Mouse (Mus musculus): ENCODE results near the gene Fam117a. TPM values are rescaled to one million over a fixed set of nuclear protein-coding genes. Genes with fewer than 3 reads are reported as not detected.

The Fam117a gene
- total and polyA plus RNA-seq, 3 experiments: 30.9 to 159 (median 105) TPM

- TF ChIP-seq POLR2AphosphoS5 (IDR thresholded peaks at IDR 0.05; ENCODE audit: insufficient replicate concordance, low read depth, low read length) (no peak), TAL1 (conservative IDR thresholded peaks at IDR 0.05; ENCODE audit: low read depth, low read length) (no peak), CTCF (IDR thresholded peaks at IDR 0.05; ENCODE audit: low read depth, low read length) (no peak), GATA2 (IDR thresholded peaks at IDR 0.05; ENCODE audit: borderline replicate concordance, low read depth, low read length) (no peak), GATA1 (IDR thresholded peaks at IDR 0.05; ENCODE audit: borderline replicate concordance, low read length) (no peak)
- no peaks in the 10 kb centered on the region for H3K9me3 ChIP-seq (replicated peaks)
- no peak for DNase-seq (ENCODE audit: low spot score)
- no peak for ATAC-seq (ENCODE audit: extremely low read depth, insufficient number of reproducible peaks, low FRiP score, poor library complexity, severe bottlenecking)
- H3K27me3 ChIP-seq (ENCODE audit: insufficient read depth, low read length): no peaks in the 10 kb centered on the region
- peaks cover 82% of the 10 kb centered on the region for H3K4me1 ChIP-seq (ENCODE audit: insufficient read depth, low read depth, low read length)
- H3K4me3 ChIP-seq (ENCODE audit: low read depth, low read length): no peak overlapping the region
- peaks cover 79% of the 10 kb centered on the region for H3K36me3 ChIP-seq (replicated peaks)
Observed at GRCm38 (mm10) chr11:95343180-95343579, 6.4 kb downstream of the Fam117a start.

- Histone ChIP-seq H3K36me3 (replicated peaks) (peaks cover 89% of the 10 kb centered on the region), H3K4me3 (ENCODE audit: low read depth, low read length) (no peak overlapping the region), H3K9me3 (replicated peaks) (no peaks in the 10 kb centered on the region), H3K4me1 (ENCODE audit: insufficient read depth, low read depth, low read length) (peaks cover 76% of the 10 kb centered on the region), H3K27me3 (ENCODE audit: insufficient read depth, low read length) (no peaks in the 10 kb centered on the region)
- TF ChIP-seq TAL1 (conservative IDR thresholded peaks at IDR 0.05; ENCODE audit: low read depth, low read length) (no peak), CTCF (IDR thresholded peaks at IDR 0.05; ENCODE audit: low read depth, low read length) (no peak), GATA2 (IDR thresholded peaks at IDR 0.05; ENCODE audit: borderline replicate concordance, low read depth, low read length) (no peak), POLR2AphosphoS5 (IDR thresholded peaks at IDR 0.05; ENCODE audit: insufficient replicate concordance, low read depth, low read length) (no peak), GATA1 (IDR thresholded peaks at IDR 0.05; ENCODE audit: borderline replicate concordance, low read length) (no peak)
- no peak for ATAC-seq (ENCODE audit: extremely low read depth, insufficient number of reproducible peaks, low FRiP score, poor library complexity, severe bottlenecking)
- DNase-seq (ENCODE audit: low spot score): no peak
Observed at GRCm38 (mm10) chr11:95344181-95344580, 7.4 kb downstream of the Fam117a start.

DNA sequence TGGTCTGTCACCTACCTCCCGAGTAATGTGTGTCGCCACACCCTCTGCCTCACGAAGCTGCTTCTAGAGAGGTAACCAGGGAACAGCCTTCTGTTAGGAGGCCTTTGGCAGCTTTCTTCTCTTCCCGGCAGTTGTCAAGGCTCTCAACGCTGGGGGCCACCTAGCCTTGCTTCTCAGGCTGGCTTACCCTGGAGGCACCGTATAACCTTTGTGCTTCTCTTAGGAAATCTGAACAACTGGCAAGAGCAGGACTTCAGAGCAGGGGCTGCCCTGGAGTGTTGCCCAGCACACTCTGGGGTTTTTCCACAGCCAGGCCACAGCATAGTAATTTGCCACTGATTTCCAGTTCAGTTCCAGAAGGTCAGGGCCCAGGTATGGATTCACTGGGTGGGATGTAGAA lies 13.5 kb downstream of the Fam117a start:
- no peak for TF ChIP-seq CTCF (IDR thresholded peaks at IDR 0.05; ENCODE audit: low read depth, low read length)
- no peaks in the 10 kb centered on the region for H3K27me3 ChIP-seq (ENCODE audit: insufficient read depth, low read length)
- DNase-seq (ENCODE audit: low spot score) (no peak), ATAC-seq (ENCODE audit: extremely low read depth, insufficient number of reproducible peaks, low FRiP score, poor library complexity, severe bottlenecking) (no peak)
- H3K9me3 ChIP-seq (replicated peaks): no peaks in the 10 kb centered on the region
- H3K4me3 ChIP-seq (ENCODE audit: low read depth, low read length): no peak overlapping the region
- H3K4me1 ChIP-seq (ENCODE audit: insufficient read depth, low read depth, low read length): peaks cover 60% of the 10 kb centered on the region
- peaks cover 95% of the 10 kb centered on the region for H3K36me3 ChIP-seq (replicated peaks)

DNA sequence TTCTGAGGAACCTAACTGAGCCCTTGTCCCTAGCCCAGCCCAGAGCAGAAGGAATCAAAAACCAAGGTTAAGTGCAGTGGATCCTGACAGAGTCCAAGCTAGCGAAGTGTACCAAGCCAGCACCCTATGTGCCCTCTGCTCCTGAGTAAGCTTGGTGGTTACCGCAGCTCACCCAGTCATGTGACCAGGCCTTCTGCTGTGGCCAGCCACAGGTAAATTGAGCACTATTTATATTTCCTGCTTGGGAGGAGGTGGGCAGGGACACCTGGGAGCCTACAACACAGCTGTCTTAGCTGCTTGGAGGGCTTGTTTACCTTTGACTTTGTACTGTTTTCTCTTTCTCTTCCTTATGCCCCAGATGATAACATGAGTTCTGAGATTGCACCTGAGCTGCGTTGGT lies 14.1 kb downstream of the Fam117a start:
- H3K36me3 ChIP-seq (replicated peaks): peaks cover 95% of the 10 kb centered on the region
- H3K4me3 ChIP-seq (ENCODE audit: low read depth, low read length): no peak overlapping the region
- TF ChIP-seq GATA2 (IDR thresholded peaks at IDR 0.05; ENCODE audit: borderline replicate concordance, low read depth, low read length): no peak
- no peak for TF ChIP-seq POLR2AphosphoS5 (IDR thresholded peaks at IDR 0.05; ENCODE audit: insufficient replicate concordance, low read depth, low read length)
- no peak for TF ChIP-seq CTCF (IDR thresholded peaks at IDR 0.05; ENCODE audit: low read depth, low read length)
- no peak for TF ChIP-seq GATA1 (IDR thresholded peaks at IDR 0.05; ENCODE audit: borderline replicate concordance, low read length)
- no peak for TF ChIP-seq TAL1 (conservative IDR thresholded peaks at IDR 0.05; ENCODE audit: low read depth, low read length)
- peaks cover 60% of the 10 kb centered on the region for H3K4me1 ChIP-seq (ENCODE audit: insufficient read depth, low read depth, low read length)
- ATAC-seq (ENCODE audit: extremely low read depth, insufficient number of reproducible peaks, low FRiP score, poor library complexity, severe bottlenecking) (no peak), DNase-seq (ENCODE audit: low spot score) (no peak)
- H3K9me3 ChIP-seq (replicated peaks): no peaks in the 10 kb centered on the region
- H3K27me3 ChIP-seq (ENCODE audit: insufficient read depth, low read length): no peaks in the 10 kb centered on the region

GRCm38 (mm10) chr11:95352686-95353085 lies 15.9 kb downstream of the Fam117a start:
- Histone ChIP-seq H3K36me3 (replicated peaks) (peaks cover 88% of the 10 kb centered on the region), H3K4me3 (ENCODE audit: low read depth, low read length) (no peak overlapping the region), H3K9me3 (replicated peaks) (no peaks in the 10 kb centered on the region), H3K27me3 (ENCODE audit: insufficient read depth, low read length) (no peaks in the 10 kb centered on the region), H3K4me1 (ENCODE audit: insufficient read depth, low read depth, low read length) (peaks cover 70% of the 10 kb centered on the region)
- DNase-seq (ENCODE audit: low spot score) (no peak), ATAC-seq (ENCODE audit: extremely low read depth, insufficient number of reproducible peaks, low FRiP score, poor library complexity, severe bottlenecking) (no peak)
- TF ChIP-seq POLR2AphosphoS5 (IDR thresholded peaks at IDR 0.05; ENCODE audit: insufficient replicate concordance, low read depth, low read length): no peak
- no peak for TF ChIP-seq GATA2 (IDR thresholded peaks at IDR 0.05; ENCODE audit: borderline replicate concordance, low read depth, low read length)
- no peak for TF ChIP-seq GATA1 (IDR thresholded peaks at IDR 0.05; ENCODE audit: borderline replicate concordance, low read length)
- TF ChIP-seq CTCF (IDR thresholded peaks at IDR 0.05; ENCODE audit: low read depth, low read length): no peak
- TF ChIP-seq TAL1 (conservative IDR thresholded peaks at IDR 0.05; ENCODE audit: low read depth, low read length): no peak

- Histone ChIP-seq H3K9me3 (replicated peaks) (no peaks in the 10 kb centered on the region), H3K36me3 (replicated peaks) (peaks cover 88% of the 10 kb centered on the region), H3K27me3 (ENCODE audit: insufficient read depth, low read length) (no peaks in the 10 kb centered on the region), H3K4me1 (ENCODE audit: insufficient read depth, low read depth, low read length) (peaks cover 76% of the 10 kb centered on the region), H3K4me3 (ENCODE audit: low read depth, low read length) (no peak overlapping the region)
- TF ChIP-seq GATA2 (IDR thresholded peaks at IDR 0.05; ENCODE audit: borderline replicate concordance, low read depth, low read length): no peak
- TF ChIP-seq TAL1 (conservative IDR thresholded peaks at IDR 0.05; ENCODE audit: low read depth, low read length): no peak
- TF ChIP-seq CTCF (IDR thresholded peaks at IDR 0.05; ENCODE audit: low read depth, low read length): no peak
- no peak for TF ChIP-seq POLR2AphosphoS5 (IDR thresholded peaks at IDR 0.05; ENCODE audit: insufficient replicate concordance, low read depth, low read length)
- no peak for TF ChIP-seq GATA1 (IDR thresholded peaks at IDR 0.05; ENCODE audit: borderline replicate concordance, low read length)
- no peak for DNase-seq (ENCODE audit: low spot score)
- no peak for ATAC-seq (ENCODE audit: extremely low read depth, insufficient number of reproducible peaks, low FRiP score, poor library complexity, severe bottlenecking)
Observed at GRCm38 (mm10) chr11:95353226-95353625, 16.4 kb downstream of the Fam117a start.

Data from G1E (cell line).